Mouse (Mus musculus) spleen, adult 2 months (tissue): ENCODE results near the gene Gins2.

ENCODE experiments used
- CTCF ChIP-seq: fragments of 200-500 bp; IDR thresholded peaks from 2 replicates; pipeline ENCODE4 v1.5.1; 2011; ENCODE audit warnings: mild to moderate bottlenecking, inconsistent platforms; ENCODE audit not compliant: insufficient read depth, insufficient read length, insufficient replicate concordance; ENCODE audit errors: extremely low read depth
- POLR2A ChIP-seq: fragments of 200-500 bp; IDR thresholded peaks from 2 replicates; pipeline ENCODE4 v1.6.1; 2011; ENCODE audit warnings: low read depth, low read length, inconsistent platforms

- TF ChIP-seq CTCF, result no peak
- TF ChIP-seq POLR2A, result no peak
Observed at GRCm38 (mm10) chr8:120550430-120550829, 38.7 kb downstream of the Gins2 start.
